Mouse (Mus musculus): ENCODE results near the gene Ndufb3. TPM values are rescaled to one million over a fixed set of nuclear protein-coding genes. Genes with fewer than 3 reads are reported as not detected.
"Not testable (repeated sequence)": the region's sequence is repeated elsewhere in the genome, so short reads cannot be mapped to it uniquely, and the experiment has no call there.

Gene Ndufb3
- polyA plus RNA-seq, 1 experiment from 2014 or later, result 135 TPM

GRCm38 (mm10) chr1:58587491-58587890, 1.3 kb downstream of the Ndufb3 start:
- peaks cover 18% of the 10 kb centered on the region for H3K4me1 ChIP-seq
- peak overlapping the region; percentile 97 for H3K4me3 ChIP-seq
- H3K9me3 ChIP-seq, result no peaks in the 10 kb centered on the region
- no peaks in the 10 kb centered on the region for H3K27me3 ChIP-seq (ENCODE audit: poor library complexity, severe bottlenecking)
- no peak for DNase-seq (ENCODE audit: extremely low spot score, low spot score)
- no peak overlapping the region for H3K27ac ChIP-seq
- H3K36me3 ChIP-seq (replicated peaks), result peaks cover 7% of the 10 kb centered on the region
- WGBS, result 92% methylated on average over 1 of the region's 1 CpGs

GRCm38 (mm10) chr1:58602681-58603080, 16.5 kb downstream of the Ndufb3 start:
- Histone ChIP-seq H3K36me3 (replicated peaks) (no peaks in the 10 kb centered on the region), H3K4me3 (no peak overlapping the region), H3K9me3 (peaks cover 8% of the 10 kb centered on the region; the same call in 1 of the 2 replicates), H3K27me3 (ENCODE audit: poor library complexity, severe bottlenecking) (no peaks in the 10 kb centered on the region), H3K4me1 (no peaks in the 10 kb centered on the region), H3K27ac (no peak overlapping the region)
- 86% methylated on average over 4 of the region's 4 CpGs for WGBS
- DNase-seq (ENCODE audit: extremely low spot score, low spot score), result no peak

GRCm38 (mm10) chr1:58603738-58604137, 17.6 kb downstream of the Ndufb3 start:
- WGBS, result 82% methylated on average over 4 of the region's 4 CpGs
- no peak for DNase-seq (ENCODE audit: extremely low spot score, low spot score)
- H3K27me3 ChIP-seq (ENCODE audit: poor library complexity, severe bottlenecking), result no peaks in the 10 kb centered on the region
- H3K36me3 ChIP-seq (replicated peaks), result no peaks in the 10 kb centered on the region
- no peak overlapping the region for H3K4me3 ChIP-seq
- H3K9me3 ChIP-seq, result peaks cover 10% of the 10 kb centered on the region; the same call in 1 of the 2 replicates
- H3K4me1 ChIP-seq, result no peaks in the 10 kb centered on the region
- H3K27ac ChIP-seq, result no peak overlapping the region

- H3K9me3 ChIP-seq, result peaks cover 10% of the 10 kb centered on the region; the same call in 1 of the 2 replicates
- not testable (repeated sequence) for DNase-seq (ENCODE audit: extremely low spot score, low spot score); H3K27me3 ChIP-seq (ENCODE audit: poor library complexity, severe bottlenecking); H3K4me1 ChIP-seq; H3K27ac ChIP-seq; H3K4me3 ChIP-seq; H3K36me3 ChIP-seq (replicated peaks)
- 93% methylated on average over 5 of the region's 5 CpGs for WGBS
Observed at GRCm38 (mm10) chr1:58609591-58609990, 23.4 kb downstream of the Ndufb3 start.

GRCm38 (mm10) chr1:58610166-58610565, 24.0 kb downstream of the Ndufb3 start:
- no peak overlapping the region for H3K4me3 ChIP-seq
- H3K27ac ChIP-seq, result no peak overlapping the region
- no peaks in the 10 kb centered on the region for H3K4me1 ChIP-seq
- no peaks in the 10 kb centered on the region for H3K36me3 ChIP-seq (replicated peaks)
- no peaks in the 10 kb centered on the region for H3K27me3 ChIP-seq (ENCODE audit: poor library complexity, severe bottlenecking)
- no peak for DNase-seq (ENCODE audit: extremely low spot score, low spot score)
- H3K9me3 ChIP-seq, result peaks cover 10% of the 10 kb centered on the region; the same call in 1 of the 2 replicates
- WGBS, result 91% methylated on average over 1 of the region's 1 CpGs

- H3K4me3 ChIP-seq, result no peak overlapping the region
- 53% methylated on average over 1 of the region's 1 CpGs for WGBS
- H3K36me3 ChIP-seq (replicated peaks), result no peaks in the 10 kb centered on the region
- peaks cover 10% of the 10 kb centered on the region; the same call in 1 of the 2 replicates for H3K9me3 ChIP-seq
- H3K27ac ChIP-seq, result no peak overlapping the region
- H3K4me1 ChIP-seq, result no peaks in the 10 kb centered on the region
- H3K27me3 ChIP-seq (ENCODE audit: poor library complexity, severe bottlenecking), result no peaks in the 10 kb centered on the region
- no peak for DNase-seq (ENCODE audit: extremely low spot score, low spot score)
Observed at GRCm38 (mm10) chr1:58610611-58611010, 24.4 kb downstream of the Ndufb3 start.

GRCm38 (mm10) chr1:58613786-58614185, 27.6 kb downstream of the Ndufb3 start:
- 80% methylated on average over 6 of the region's 6 CpGs for WGBS
- Histone ChIP-seq H3K27me3 (ENCODE audit: poor library complexity, severe bottlenecking) (no peaks in the 10 kb centered on the region), H3K27ac (no peak overlapping the region), H3K4me3 (no peak overlapping the region), H3K9me3 (no peaks in the 10 kb centered on the region; the same call in 1 of the 2 replicates), H3K36me3 (replicated peaks) (no peaks in the 10 kb centered on the region), H3K4me1 (no peaks in the 10 kb centered on the region)
- DNase-seq (ENCODE audit: extremely low spot score, low spot score), result no peak

- no peak for DNase-seq (ENCODE audit: extremely low spot score, low spot score)
- Histone ChIP-seq H3K27ac (no peak overlapping the region), H3K36me3 (replicated peaks) (no peaks in the 10 kb centered on the region), H3K27me3 (ENCODE audit: poor library complexity, severe bottlenecking) (no peaks in the 10 kb centered on the region), H3K9me3 (no peaks in the 10 kb centered on the region; the same call in 1 of the 2 replicates), H3K4me3 (no peak overlapping the region), H3K4me1 (no peaks in the 10 kb centered on the region)
- whole genome bisulfite sequencing, result 72% methylated on average over 3 of the region's 3 CpGs
Observed at GRCm38 (mm10) chr1:58614424-58614823, 28.2 kb downstream of the Ndufb3 start.

- DNase-seq (ENCODE audit: extremely low spot score, low spot score), result no peak
- no peaks in the 10 kb centered on the region for H3K4me1 ChIP-seq
- WGBS, result 88% methylated on average over 4 of the region's 4 CpGs
- no peak overlapping the region for H3K4me3 ChIP-seq
- no peaks in the 10 kb centered on the region for H3K27me3 ChIP-seq (ENCODE audit: poor library complexity, severe bottlenecking)
- no peaks in the 10 kb centered on the region for H3K36me3 ChIP-seq (replicated peaks)
- no peak overlapping the region for H3K27ac ChIP-seq
- no peaks in the 10 kb centered on the region; the same call in 1 of the 2 replicates for H3K9me3 ChIP-seq
Observed at GRCm38 (mm10) chr1:58615146-58615545, 29.0 kb downstream of the Ndufb3 start.

- DNase-seq (ENCODE audit: extremely low spot score, low spot score), result no peak
- Histone ChIP-seq H3K27me3 (ENCODE audit: poor library complexity, severe bottlenecking) (no peaks in the 10 kb centered on the region), H3K27ac (no peak overlapping the region), H3K36me3 (replicated peaks) (no peaks in the 10 kb centered on the region), H3K9me3 (no peaks in the 10 kb centered on the region; the same call in 1 of the 2 replicates), H3K4me3 (no peak overlapping the region), H3K4me1 (no peaks in the 10 kb centered on the region)
- 79% methylated on average over 3 of the region's 3 CpGs for WGBS
Observed at GRCm38 (mm10) chr1:58616176-58616575, 30.0 kb downstream of the Ndufb3 start.

- 78% methylated on average over 5 of the region's 5 CpGs for WGBS
- Histone ChIP-seq H3K27ac (no peak overlapping the region), H3K9me3 (no peaks in the 10 kb centered on the region; the same call in 1 of the 2 replicates), H3K4me1 (no peaks in the 10 kb centered on the region), H3K36me3 (replicated peaks) (no peaks in the 10 kb centered on the region), H3K27me3 (ENCODE audit: poor library complexity, severe bottlenecking) (no peaks in the 10 kb centered on the region), H3K4me3 (no peak overlapping the region)
- no peak for DNase-seq (ENCODE audit: extremely low spot score, low spot score)
Observed at GRCm38 (mm10) chr1:58617076-58617475, 30.9 kb downstream of the Ndufb3 start.

- Histone ChIP-seq H3K4me3 (no peak overlapping the region), H3K9me3 (no peaks in the 10 kb centered on the region; the same call in 1 of the 2 replicates), H3K27me3 (ENCODE audit: poor library complexity, severe bottlenecking) (no peaks in the 10 kb centered on the region), H3K36me3 (replicated peaks) (no peaks in the 10 kb centered on the region), H3K4me1 (no peaks in the 10 kb centered on the region), H3K27ac (no peak overlapping the region)
- WGBS, result 85% methylated on average over 6 of the region's 6 CpGs
- DNase-seq (ENCODE audit: extremely low spot score, low spot score), result no peak
Observed at GRCm38 (mm10) chr1:58617978-58618668, 31.9 kb downstream of the Ndufb3 start.

GRCm38 (mm10) chr1:58618766-58619165, 32.6 kb downstream of the Ndufb3 start:
- Histone ChIP-seq H3K36me3 (replicated peaks) (no peaks in the 10 kb centered on the region), H3K4me1 (no peaks in the 10 kb centered on the region), H3K4me3 (no peak overlapping the region), H3K9me3 (no peaks in the 10 kb centered on the region; the same call in 1 of the 2 replicates), H3K27me3 (ENCODE audit: poor library complexity, severe bottlenecking) (no peaks in the 10 kb centered on the region), H3K27ac (no peak overlapping the region)
- 99% methylated on average over 2 of the region's 2 CpGs for WGBS
- no peak for DNase-seq (ENCODE audit: extremely low spot score, low spot score)

Measured in forebrain, embryonic 10.5 days (tissue).